Mouse (Mus musculus) thymus, postnatal 0 days (tissue): Measurements from ENCODE around the gene Psma6. TPM values are rescaled to one million over a fixed set of nuclear protein-coding genes. Genes with fewer than 3 reads are reported as not detected.
A peak's percentile ranks its signal among the peaks of the same experiment; 100 is the strongest.

Experiments used
- DNase-seq: peaks from one replicate; pipeline ENCODE4 v3.0.0-alpha.2; 2015; ENCODE audit warnings: low spot score
- polyA plus RNA-seq: library from polyadenylated mRNA; unstranded; fragments of >200 nt; fragmentation: Nextera tagmentation; extraction: Ambion mirVana; gene quantifications from 2 replicates; pipeline ENCODE4 v1.2.1, GENCODE M21; 2015

Gene Psma6
- polyA plus RNA-seq, 1 experiment from 2014 or later, result 727 TPM

DNA sequence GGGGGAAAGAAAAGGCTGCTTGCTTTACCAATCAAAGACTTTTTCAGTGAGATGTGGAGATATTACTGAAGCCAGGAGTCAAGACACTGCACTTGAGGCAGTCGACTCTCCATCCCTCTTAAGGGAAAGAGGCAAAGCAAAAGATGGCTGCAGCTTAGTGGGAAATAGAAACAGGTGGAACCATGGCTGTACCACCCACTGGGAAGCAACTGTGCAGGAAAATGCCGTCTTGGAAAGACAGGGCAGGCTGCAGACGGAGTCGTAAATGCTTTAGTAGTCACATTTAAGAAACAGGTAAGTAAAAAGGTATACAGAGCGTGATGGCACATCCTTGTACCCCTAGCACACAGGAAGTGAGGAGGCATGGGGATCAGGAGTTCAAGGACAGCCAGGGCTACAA lies 79.1 kb downstream of the Psma6 start:
- DNase-seq, result no peak

DNA sequence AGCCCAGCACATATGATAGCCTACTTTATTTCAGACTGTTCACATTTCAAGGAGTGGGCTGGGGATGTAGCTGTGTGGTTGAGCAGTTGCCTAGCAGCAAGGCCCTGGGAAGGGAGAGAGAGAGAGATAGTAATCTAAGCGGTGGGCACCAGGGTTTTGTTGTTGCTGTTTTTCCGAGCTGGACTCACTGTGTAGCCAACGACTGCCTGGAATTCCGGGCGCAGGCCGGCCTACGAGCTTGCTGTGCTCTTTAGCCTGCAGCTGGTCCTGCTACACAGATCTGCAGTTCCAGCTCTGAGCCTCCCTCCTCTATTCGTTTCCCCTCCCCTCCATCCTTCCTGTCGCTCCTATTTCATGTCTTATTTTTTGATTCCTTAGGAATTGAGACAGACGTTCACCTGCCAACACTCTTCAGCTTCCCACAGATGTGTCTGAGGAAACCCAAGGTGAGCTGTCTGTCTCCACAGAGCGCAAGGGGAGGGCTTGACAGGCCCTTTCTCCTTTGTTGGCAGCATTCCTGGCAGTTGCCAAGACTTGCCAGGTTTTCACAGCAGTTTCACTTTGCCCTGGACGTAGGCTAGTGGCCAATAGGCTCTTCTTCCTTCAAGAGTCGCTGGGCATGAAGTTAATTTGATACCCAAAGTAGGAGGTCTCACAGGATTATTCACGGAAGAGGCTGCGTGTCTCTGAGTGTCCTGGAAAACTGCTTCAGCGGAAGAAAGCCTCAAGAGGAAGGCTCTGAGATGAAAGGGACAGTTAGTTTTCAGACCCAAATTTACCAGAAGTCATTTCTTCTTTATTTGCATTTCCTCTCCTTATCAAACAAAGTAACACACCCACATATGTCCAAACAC lies 80.2 kb downstream of the Psma6 start:
- DNase-seq, result peak; percentile 52

- peak; percentile 81 for DNase-seq
These were observed 80.9 kb downstream of the Psma6 start for GRCm38 (mm10) chr12:55464846-55465361.

DNA sequence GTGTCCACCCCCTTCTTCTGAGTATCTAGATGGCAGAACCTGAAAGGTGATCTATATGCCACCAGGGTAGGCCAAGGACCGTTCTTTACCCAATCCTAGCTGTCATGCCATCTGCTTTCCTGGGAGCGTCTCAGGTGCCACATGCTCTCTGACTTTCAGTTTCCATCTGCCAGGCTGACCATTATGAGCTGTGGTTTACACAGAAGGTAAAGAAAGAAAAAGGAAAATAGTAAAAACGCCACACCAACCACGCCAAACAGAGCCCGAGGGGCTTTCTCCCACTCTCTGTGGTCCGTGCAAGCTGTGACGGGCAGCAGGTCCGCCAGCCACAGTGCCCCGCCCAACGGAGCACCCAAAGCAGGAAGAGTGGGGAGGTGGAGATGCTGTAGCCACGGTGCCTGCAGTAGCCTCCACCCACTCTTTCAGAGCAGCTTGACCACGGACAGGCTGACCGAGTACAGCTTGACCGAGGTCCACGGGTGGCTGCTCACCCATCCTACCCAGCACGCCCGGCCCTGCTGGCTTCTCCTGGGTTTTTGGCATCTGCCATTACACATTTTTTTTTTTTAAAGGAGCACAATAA lies 81.5 kb downstream of the Psma6 start:
- peak; percentile 46 for DNase-seq

DNA sequence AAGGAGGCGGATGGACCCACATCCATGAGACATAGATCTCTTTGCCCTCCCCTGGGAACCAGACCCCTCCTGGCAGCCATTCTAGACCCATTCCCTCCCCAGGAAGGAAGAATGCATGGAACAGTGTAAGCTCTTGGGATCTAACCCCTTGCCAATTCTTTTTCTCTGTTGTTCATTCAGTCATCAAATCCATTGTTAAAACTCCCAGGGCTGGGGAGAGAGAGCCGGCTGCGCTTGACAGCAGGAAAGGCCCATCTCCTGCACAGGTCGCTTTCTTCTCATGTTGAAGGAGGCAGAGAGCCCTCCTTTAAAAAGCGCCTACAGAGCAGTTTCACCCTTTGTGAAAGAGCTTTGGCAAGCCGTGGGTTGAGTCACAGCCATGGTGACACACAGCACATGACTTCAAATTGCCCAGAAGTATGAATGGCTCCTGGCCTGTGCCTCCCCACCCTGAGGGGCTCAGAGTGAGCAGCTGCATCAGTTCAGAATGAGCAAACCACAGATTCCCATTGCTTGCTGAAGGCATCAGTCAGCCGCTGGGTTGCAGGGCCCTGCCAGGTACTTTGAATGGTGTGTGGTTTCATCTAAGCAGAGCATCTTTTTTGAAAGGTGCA lies 82.2 kb downstream of the Psma6 start:
- DNase-seq, result peak; percentile 94

GRCm38 (mm10) chr12:55466816-55467215 lies 82.8 kb downstream of the Psma6 start:
- no peak for DNase-seq

GRCm38 (mm10) chr12:55467331-55468180 lies 83.5 kb downstream of the Psma6 start:
- DNase-seq, result no peak

Other genes with a start within 250 kb of the Psma6 start
- gene Srp54b, start 229.1 kb upstream of the Psma6 start, polyA plus RNA-seq, result 63.4 and 66.1 TPM in 2 replicates
- not detected in 2 replicates for gene 1700047I17Rik2, start 184.6 kb upstream of the Psma6 start, polyA plus RNA-seq
- 72.5 and 81.4 TPM in 2 replicates for gene Srp54c, start 154.1 kb upstream of the Psma6 start, polyA plus RNA-seq
- gene 1110008L16Rik, start 84.6 kb upstream of the Psma6 start, polyA plus RNA-seq, result 16.0 and 16.2 TPM in 2 replicates
- gene Ppp2r3c, start 81.2 kb upstream of the Psma6 start, polyA plus RNA-seq, result 18.2 and 18.9 TPM in 2 replicates
- 296 and 339 TPM in 2 replicates for gene Nfkbia, start 108.4 kb downstream of the Psma6 start, polyA plus RNA-seq
- not detected in 2 replicates for gene Aldoart2, start 181.0 kb downstream of the Psma6 start, polyA plus RNA-seq
- 0.09 and 0.25 TPM in 2 replicates for gene Insm2, start 215.2 kb downstream of the Psma6 start, polyA plus RNA-seq